In genomic region chr11:88293631-88294393, GRCm38 (mm10) we compare ENCODE assay signal across 8 mouse cellular contexts. TPM values are rescaled to one million over a fixed set of nuclear protein-coding genes. Genes with fewer than 3 reads are reported as not detected.
A peak's percentile ranks its signal among the peaks of the same experiment; 100 is the strongest.
DNase-seq lines count a peak whose midpoint lies in the region; ATAC-seq and TF ChIP-seq lines count a peak whose summit lies in the region.

Ccdc182 (plus strand) TSS chr11:88294058.

- H3K27ac ChIP-seq in hindbrain, embryonic 13.5 days = peak within 1 kb of the TSS; percentile 76
- H3K27ac ChIP-seq in limb, embryonic 14.5 days (replicated peaks; ENCODE audit: low read depth, low read length) = no peak within 1 kb of the TSS

- H3K4me2 ChIP-seq in hindbrain, embryonic 13.5 days = peak within 1 kb of the TSS; percentile 46
- peak within 1 kb of the TSS; percentile 52 for H3K4me2 ChIP-seq in limb, embryonic 14.5 days (replicated peaks; ENCODE audit: low read depth, low read length, severe bottlenecking)

- peak within 1 kb of the TSS; percentile 61 for H3K9ac ChIP-seq in hindbrain, embryonic 13.5 days
- H3K9ac ChIP-seq in limb, embryonic 14.5 days (ENCODE audit: low read depth, low read length, severe bottlenecking) = peak within 1 kb of the TSS; percentile 26; the same call in 1 of the 2 replicates

- no peaks in the 10 kb centered on the region for H3K27me3 ChIP-seq in hindbrain, embryonic 13.5 days
- H3K27me3 ChIP-seq in limb, embryonic 14.5 days (ENCODE audit: control insufficient read depth, insufficient read depth, low read length) = no peaks in the 10 kb centered on the region

- peak; percentile 28 for DNase-seq in thymus, postnatal 4 days
- DNase-seq in thymus, postnatal 25 days = no peak
- DNase-seq in limb, embryonic 14.5 days (ENCODE audit: low spot score) = no peak
- DNase-seq in c-Kit-positive CD71-positive TER-119-positive erythroid progenitor cells, embryonic 14.5 days (ENCODE audit: low spot score) = no peak
- no peak for DNase-seq in cerebellum, adult 11-12 months
- no peak for DNase-seq in ovary, postnatal 14 days (ENCODE audit: low spot score)
- no peak for DNase-seq in cerebellum, adult 18-20 months

- no peak for ATAC-seq in hindbrain, embryonic 13.5 days (ENCODE audit: low FRiP score)
- no peak for ATAC-seq in limb, embryonic 14.5 days (ENCODE audit: low FRiP score, low read depth)

- peaks cover 67% of the 10 kb centered on the region for H3K4me1 ChIP-seq in hindbrain, embryonic 13.5 days (replicated peaks)
- H3K4me1 ChIP-seq in limb, embryonic 14.5 days (ENCODE audit: control insufficient read depth, insufficient read depth, low read length) = peaks cover 5% of the 10 kb centered on the region

- no peak for TF ChIP-seq POLR2A in limb, embryonic 14.5 days (IDR thresholded peaks at IDR 0.05; ENCODE audit: borderline replicate concordance, extremely low read depth, insufficient read depth, insufficient read length)

- H3K9me3 ChIP-seq in hindbrain, embryonic 13.5 days = no peaks in the 10 kb centered on the region
- no peaks in the 10 kb centered on the region for H3K9me3 ChIP-seq in limb, embryonic 14.5 days (ENCODE audit: control insufficient read depth, low read length)

- peak within 1 kb of the TSS; percentile 25 for H3K4me3 ChIP-seq in hindbrain, embryonic 13.5 days
- peak within 1 kb of the TSS; percentile 28 for H3K4me3 ChIP-seq in limb, embryonic 14.5 days (replicated peaks; ENCODE audit: low read length)

- no peaks in the 10 kb centered on the region for H3K36me3 ChIP-seq in hindbrain, embryonic 13.5 days
- H3K36me3 ChIP-seq in limb, embryonic 14.5 days (ENCODE audit: control insufficient read depth, insufficient read depth, low read length) = no peaks in the 10 kb centered on the region

- 27% methylated on average over 20 of the region's 20 CpGs for WGBS in hindbrain, embryonic 13.5 days
- 21% methylated on average over 20 of the region's 20 CpGs for WGBS in limb, embryonic 14.5 days

RNA-seq across cellular contexts. Expression of gene Ccdc182, which starts in this region (rescaled TPM):
- 1.3 and 1.7 TPM in 2 replicates for polyA plus RNA-seq in hindbrain, embryonic 13.5 days (2015; fragmentation: Nextera tagmentation; extraction: Ambion mirVana)
- 0.08 and 0.10 TPM in 2 replicates for polyA plus RNA-seq in limb, embryonic 14.5 days (2012; rRNA removed)
- not detected in 2 replicates for polyA plus RNA-seq in limb, embryonic 14.5 days (2014; fragmentation: Nextera tagmentation; extraction: Ambion mirVana)
